Mouse (Mus musculus): ENCODE measurements around the gene Acsf3.

DNA sequence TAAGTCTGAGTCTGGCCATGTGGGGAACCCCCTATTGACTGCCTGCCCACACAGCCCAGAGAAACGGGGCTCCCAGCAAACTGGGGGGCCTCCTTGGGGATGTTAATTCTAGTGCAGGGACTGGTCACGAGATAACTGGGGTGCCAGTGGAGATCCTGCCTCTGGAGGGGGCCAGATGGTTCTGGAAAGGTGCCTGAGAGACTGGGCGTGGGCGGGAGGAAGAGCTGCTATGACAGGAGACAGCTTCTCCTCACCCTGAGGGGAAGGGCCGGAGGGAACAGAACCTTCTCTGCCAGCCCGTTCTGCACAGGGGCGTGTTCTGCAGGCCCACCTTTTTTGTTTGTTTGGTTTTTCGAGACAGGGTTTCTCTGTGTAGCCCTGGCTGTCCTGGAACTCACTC is 90.9 kb downstream of the Acsf3 start:
- TF ChIP-seq CTCF (IDR thresholded peaks at IDR 0.05; ENCODE audit: control insufficient read depth, insufficient read depth, low read length), result no peak
- TF ChIP-seq POLR2A (IDR thresholded peaks at IDR 0.05; ENCODE audit: borderline replicate concordance, control insufficient read depth, low read depth, low read length), result no peak

Data from bone marrow, adult 2 months (tissue).